Mouse (Mus musculus) v-Abl transformed pro-B cells (cell line): ENCODE results near the gene Atrip.

ENCODE experiments used
- in situ Hi-C, 2 experiments: fragments of 400-800 bp; cut with MboI; formaldehyde crosslinking; loops; one replicate each; pipeline ENCODE4 v1.15.1; 2025; ENCODE audit not compliant: unreplicated experiment in 2 of 2

Gene Atrip

GRCm38 (mm10) chr9:109068095-109068735 is 5.7 kb downstream of the Atrip start:
- in situ Hi-C loops: no loop called here

DNA sequence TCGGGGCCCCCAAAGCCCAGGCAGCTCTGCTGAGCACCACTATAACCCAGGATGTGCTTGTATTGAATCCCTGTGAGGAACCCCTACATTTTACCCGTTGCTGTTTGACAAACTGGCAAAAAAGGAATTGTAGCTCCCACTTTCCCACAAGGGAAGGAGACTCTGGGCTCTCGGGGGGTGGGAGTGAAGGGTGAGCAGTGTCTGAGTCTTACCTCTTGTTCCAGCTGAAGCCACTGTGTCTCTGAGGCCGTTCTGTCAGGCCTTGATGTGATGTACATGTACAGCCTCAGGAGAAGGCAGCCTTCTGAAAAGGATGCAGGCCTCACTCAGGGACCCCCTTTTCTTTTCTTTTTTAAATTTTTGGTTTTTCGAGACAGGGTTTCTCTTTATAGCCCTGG is 13.0 kb downstream of the Atrip start:
- in situ Hi-C loops: loop anchor here in 1 of 2 experiments (5.0 kb wide), 1 partner anchor 59 kb away; no protein-coding TSS in a partner anchor

DNA sequence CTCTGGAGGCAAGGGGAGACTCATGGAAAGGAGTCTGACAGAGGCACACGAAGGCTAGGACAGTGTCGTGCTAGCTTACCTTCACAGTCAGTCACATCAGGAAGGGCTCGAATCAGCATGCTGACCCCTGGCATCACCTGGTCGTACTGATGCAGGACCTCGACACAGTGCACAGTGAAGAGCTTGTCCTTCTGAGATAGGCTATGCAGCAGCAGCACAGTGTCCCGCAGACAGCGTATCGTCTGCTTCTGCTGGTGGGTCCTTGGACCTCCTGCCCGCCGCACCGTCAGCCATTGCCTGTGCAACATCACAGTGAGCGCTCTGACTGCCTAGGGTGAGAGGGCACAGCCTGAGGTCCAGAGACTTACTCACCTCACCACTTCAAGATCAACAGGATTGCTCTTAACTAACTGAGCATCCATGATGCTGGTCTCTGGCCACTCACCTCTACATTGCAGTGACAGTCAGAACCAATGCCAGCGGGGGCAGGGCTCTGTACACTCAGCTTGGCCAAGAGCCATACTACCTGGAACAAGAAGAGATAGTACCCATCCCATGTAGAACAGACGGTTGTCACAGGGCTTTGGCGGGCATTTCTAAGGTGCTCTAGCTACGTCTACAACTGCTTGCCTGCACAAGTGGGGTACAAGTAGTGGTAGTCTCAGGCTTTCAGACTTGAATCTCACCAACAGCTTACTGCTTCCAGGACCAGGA is 13.6 kb downstream of the Atrip start:
- in situ Hi-C loops: loop anchor here in 1 of 2 experiments (5.0 kb wide), 1 partner anchor 58 kb away; no protein-coding TSS in a partner anchor

- in situ Hi-C loops: no loop called here
Observed at GRCm38 (mm10) chr9:109059136-109059903, 14.6 kb downstream of the Atrip start, which contains the start of gene Trex1. TSS of gene Trex1 (minus strand) at chr9:109059734.

DNA sequence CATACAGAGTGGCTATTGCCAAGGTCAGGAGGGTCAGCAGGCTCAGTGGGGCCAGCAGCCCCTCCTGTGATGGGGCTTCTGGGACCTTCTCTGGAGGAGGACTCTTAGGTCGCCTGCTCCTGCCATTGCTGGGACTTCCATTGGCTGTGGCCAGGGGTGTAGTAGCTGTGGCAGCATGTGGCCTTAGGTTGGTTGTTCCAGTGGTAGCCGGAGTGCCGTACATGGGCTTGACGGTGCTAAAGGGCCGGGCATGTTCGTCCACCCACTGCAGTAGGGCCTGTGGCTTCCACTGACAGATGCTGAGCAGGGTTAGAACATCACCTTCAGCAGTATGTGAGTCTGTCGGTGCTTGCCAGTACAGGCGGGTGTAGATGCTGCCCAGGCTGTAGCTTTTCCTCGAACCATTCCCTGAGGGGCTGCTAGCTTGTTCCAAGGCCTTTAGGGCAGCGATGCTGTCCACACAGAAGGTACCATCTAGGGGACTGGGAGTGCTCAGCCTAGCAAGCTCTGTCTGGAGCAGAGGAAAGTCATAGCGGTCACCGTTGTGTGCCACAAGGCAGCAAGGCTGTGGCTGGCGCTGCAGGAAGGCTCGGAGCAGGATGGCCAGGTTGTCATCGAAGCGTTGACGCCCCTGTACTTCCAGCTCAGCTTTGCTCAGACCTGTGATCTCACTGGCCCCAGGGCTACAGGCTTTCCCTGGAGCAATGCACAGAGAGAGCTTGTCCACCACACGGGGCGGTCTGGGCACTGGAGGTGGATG is 15.7 kb downstream of the Atrip start:
- in situ Hi-C loops: no loop called here

DNA sequence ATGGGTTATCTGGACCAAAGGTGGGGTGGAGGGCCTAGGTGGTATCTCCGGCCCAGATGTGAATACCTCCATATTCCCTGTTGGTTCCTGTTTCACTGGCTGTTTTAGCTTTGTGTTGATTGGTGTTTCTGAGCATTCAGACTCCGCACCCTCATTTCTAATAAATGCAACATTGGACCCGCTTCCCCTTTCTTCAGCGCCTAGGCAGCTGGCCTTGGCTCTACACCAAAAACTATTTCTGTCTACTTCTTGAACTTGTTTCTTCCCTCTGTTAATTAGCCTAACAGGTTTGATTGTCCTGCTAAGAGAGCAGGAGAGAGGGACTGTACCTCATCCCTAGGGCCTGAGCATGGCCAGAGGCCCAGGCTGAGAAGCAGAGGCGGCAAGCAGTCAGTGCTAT is 16.4 kb downstream of the Atrip start:
- in situ Hi-C loops: no loop called here

DNA sequence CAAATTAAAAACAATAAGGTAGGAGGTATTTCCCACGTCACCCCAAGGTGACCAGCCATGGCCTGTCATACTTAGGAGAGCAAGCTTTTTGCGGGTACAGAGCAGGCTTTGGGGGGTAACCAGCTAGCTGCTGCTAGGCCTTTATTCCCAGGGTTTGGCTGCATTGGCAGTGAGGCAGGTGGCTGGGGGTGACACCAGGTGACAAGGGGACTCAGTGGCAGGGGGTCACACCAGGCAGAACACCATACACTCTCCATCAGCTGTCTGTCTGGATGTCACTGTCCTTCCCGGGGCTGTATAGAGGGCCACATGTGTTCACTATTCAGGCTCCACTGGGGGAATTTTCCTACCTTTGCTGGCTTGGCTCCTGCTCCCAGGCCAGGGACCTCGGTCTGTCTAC is 17.0 kb downstream of the Atrip start:
- in situ Hi-C loops: no loop called here

DNA sequence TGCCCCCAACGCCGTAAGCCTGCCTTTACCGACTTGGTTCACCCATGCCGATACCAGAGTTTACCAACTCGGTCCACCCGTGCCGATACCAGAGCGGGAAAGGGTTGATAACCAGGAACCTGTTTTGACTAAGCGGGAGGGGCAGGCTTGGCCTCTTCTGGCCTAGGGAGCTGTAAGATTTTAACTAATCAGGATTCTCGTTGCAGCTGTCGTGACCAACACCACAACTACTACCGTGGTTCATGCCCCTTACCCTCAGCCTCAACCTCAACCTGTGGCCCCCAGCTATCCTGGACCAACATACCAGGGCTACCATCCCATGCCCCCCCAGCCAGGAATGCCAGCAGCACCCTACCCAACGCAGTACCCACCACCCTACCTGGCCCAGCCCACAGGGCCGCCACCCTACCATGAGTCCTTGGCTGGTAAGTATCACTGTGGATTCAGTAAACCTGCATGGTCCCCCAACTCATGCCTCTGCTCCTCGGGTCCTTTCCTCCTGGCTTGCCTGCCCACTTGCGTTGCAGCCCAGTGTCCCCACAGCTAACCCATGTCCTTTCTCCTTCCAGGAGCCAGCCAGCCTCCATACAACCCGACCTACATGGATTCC is 17.7 kb downstream of the Atrip start:
- in situ Hi-C loops: no loop called here

GRCm38 (mm10) chr9:109055271-109056030 is 18.5 kb downstream of the Atrip start:
- in situ Hi-C loops: no loop called here

DNA sequence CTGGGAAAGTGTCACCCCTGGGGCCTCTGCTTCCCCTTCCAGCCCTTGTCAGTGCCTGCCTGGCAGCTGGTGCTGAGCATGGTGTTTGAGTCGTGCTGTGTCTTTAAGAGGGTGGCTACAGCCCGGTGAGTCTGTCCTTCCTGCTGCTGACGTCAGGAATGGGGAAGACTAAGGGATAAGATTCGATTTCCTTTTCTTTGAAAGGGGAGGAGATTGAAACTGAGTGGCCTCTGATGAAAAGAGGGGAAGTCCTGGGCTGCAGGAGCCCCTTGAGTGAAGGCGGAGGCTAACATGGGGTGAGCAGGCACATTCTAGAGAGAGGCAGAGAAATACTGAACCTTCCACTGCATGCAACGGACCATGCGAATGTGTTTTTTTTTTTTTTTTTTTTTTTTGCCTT is 19.2 kb downstream of the Atrip start:
- in situ Hi-C loops: no loop called here

DNA sequence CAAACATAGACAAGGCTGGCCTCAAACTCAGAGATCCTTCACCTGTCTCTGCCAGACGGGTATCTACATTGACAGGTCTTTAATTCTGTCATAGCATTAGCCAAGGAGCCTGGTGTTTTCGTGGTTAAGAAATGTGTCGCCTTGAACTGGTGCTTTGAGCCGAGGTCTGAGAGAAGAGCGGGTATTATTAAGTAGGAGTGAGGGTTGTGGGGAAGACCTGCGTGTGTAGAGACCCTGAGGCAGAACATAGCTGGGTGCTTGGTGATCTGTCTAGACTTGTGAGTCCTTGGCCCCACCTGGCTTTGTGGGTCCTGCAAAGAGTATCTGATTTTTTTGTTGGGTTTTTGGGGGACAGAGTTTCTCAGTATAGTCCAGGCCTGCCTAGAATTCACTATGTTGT is 20.1 kb downstream of the Atrip start:
- in situ Hi-C loops: no loop called here

DNA sequence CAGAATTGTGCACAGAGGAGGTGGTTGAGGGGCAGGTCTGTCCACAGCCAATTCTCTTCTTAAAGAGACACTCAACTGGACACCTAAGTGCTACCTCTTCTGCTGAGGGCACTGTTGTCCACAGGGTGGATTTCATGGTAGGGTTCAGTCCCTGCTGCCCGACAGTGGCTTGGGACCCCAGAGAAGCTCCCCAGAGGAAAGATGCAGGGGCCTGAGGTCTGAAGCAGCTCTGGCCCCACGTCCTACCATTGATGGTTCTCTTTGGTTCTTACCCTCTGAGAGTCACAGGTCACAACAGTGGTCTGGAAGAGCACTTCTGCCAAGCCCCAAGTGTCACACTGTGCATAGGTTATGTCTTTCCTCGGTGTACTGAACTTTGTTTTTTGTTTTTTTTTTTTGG is 20.6 kb downstream of the Atrip start:
- in situ Hi-C loops: no loop called here

DNA sequence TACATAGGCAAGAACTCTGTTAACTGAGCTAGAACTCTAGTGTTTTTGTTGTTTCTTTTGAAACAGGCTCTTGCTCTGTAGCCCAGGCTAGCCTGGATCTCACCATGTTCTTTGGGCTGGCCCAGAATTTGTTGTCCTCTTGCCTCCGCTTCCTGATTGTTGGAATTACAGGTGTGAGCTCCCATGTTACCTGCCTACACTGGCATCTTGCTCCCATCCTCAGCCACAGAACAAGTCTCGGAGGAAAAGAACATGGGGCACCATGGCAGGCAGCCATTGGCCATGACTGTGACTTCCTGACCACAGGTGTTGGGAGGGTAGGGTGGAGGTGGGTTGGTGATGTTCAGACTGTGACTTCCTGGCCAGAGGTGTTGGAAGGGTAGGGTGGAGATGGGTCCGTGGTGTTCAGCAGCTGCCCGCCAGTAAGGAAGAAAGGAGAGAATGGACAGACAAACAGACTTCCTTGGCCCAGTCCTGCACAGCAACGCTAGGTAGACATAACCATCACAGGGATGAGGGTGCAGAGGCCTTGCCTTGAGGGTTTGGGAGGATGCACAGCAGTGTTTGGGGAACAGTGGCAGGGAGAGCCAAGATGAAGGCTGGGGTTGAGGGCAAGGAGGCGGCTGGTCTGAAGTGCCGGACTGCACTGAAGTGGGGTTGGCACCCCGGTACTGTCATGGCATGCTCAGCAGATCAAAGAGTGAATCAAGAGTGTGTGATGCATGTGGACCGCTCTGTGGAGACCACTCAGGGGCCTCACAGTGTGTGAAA is 21.2 kb downstream of the Atrip start:
- in situ Hi-C loops: no loop called here

GRCm38 (mm10) chr9:109051651-109052489 is 22.1 kb downstream of the Atrip start:
- in situ Hi-C loops: no loop called here

DNA sequence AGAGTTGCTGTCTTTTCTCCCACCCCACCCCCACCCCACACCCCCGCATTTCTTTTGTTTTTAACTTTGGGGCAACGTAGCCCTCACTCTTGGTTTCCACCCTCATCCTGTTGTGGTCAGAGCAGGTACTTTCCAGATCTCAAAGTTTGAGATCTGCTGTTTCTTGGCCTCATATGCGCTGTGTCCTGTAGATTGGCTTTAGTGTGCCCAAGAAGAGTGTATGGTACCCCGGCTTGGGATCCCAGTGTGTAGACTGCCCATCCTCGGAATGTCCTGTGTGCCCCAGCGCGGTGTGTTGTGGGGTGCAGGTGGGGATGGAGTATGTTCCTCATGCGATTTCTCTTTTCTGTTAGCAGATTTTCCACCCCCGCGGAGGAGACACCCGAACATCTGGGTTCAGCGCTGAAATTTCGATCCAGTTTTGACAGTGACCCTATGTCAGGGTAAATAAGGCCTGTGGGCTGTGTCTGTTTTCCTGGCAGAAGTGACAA is 22.9 kb downstream of the Atrip start:
- in situ Hi-C loops: no loop called here

DNA sequence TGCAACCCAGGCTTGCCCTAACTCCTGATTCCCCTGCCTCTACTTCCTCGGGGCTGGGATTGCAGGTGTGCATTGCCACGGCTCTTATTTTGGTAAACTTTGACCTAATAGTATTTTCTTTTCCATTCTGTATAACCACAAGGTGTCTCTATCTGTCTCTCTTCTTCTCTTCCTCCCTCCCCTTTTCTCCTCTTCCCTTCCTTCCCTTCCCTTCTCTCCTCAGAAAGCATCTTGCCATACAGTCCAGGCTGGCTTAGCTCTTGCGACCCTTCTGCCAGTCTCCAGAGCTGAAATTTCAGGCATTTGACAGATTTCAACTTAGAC is 23.3 kb downstream of the Atrip start:
- in situ Hi-C loops: no loop called here

DNA sequence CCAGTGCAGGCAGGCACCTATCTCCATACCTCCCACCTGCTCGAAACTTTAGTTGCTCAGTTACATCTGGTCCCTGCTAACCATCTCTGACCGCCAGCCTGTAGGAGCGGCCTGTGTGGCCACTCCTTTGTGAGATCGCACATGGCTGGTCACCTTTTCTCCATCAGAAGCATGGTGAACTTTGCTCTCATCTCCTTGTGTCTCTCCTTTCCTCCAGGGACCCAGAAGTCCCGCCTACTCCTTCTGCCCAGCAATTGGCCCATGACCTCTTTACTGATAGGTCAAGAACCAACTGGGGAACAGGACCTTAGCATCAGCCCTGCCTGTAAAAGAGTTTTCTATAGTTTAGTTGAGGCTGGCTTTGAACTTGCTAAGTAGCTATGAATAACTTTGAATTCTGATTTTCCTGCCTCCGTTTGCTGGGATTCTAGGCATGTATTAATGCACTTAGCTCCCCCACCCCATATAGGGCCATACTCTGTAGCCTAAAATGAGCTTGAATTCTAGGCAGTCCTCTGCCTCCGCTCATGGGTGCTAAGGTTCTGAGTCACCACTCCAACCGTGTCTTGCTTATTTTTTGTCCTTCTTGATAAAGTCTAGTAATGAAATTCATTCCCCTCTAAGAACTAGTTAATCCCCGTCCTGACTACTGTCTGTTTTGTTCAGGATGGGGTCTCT is 23.8 kb downstream of the Atrip start:
- in situ Hi-C loops: loop anchor here (5.0 kb wide), 2 partner anchors 67 to 72 kb away; no protein-coding TSS in a partner anchor
